Mouse (Mus musculus) forebrain, embryonic 16.5 days (tissue): ENCODE results near the gene Nrxn1. TPM values are rescaled to one million over a fixed set of nuclear protein-coding genes. Genes with fewer than 3 reads are reported as not detected.

Experiments used
- ATAC-seq: fragments of 200-750 bp; cut with Nextera tagmentation; 2 replicates; pipeline ENCODE4 v1.8.0; 2017; ENCODE audit warnings: mild to moderate bottlenecking, moderate library complexity
- H3K27ac ChIP-seq: fragments of 300-500 bp; sonication (generic); 2 replicates; pipeline ENCODE4 v1.5.1; 2014; ENCODE audit warnings: low read length, control low read depth
- H3K27me3 ChIP-seq: fragments of 300-500 bp; sonication (generic); replicated peaks from 2 replicates; pipeline ENCODE4 v1.6.1; 2014; ENCODE audit warnings: low read length; ENCODE audit not compliant: control insufficient read depth, insufficient read depth
- H3K36me3 ChIP-seq: fragments of 300-500 bp; sonication (generic); 2 replicates; pipeline ENCODE4 v1.6.1; 2014; ENCODE audit not compliant: control insufficient read depth, insufficient read depth
- H3K4me1 ChIP-seq: fragments of 300-500 bp; sonication (generic); replicated peaks from 2 replicates; pipeline ENCODE4 v1.6.1; 2014; ENCODE audit warnings: low read length; ENCODE audit not compliant: control insufficient read depth, insufficient read depth
- H3K4me2 ChIP-seq: fragments of 300-500 bp; sonication (generic); 2 replicates; pipeline ENCODE4 v1.6.1; 2014; ENCODE audit warnings: mild to moderate bottlenecking, low read length, control low read depth
- H3K4me3 ChIP-seq: fragments of 300-500 bp; sonication (generic); replicated peaks from 2 replicates; pipeline ENCODE4 v1.5.1; 2014; ENCODE audit warnings: mild to moderate bottlenecking, low read length, control low read depth
- H3K9ac ChIP-seq: fragments of 300-500 bp; sonication (generic); replicated peaks from 2 replicates; pipeline ENCODE4 v1.6.1; 2014; ENCODE audit warnings: low read depth, low read length, control low read depth
- H3K9me3 ChIP-seq: fragments of 300-500 bp; sonication (generic); 2 replicates; pipeline ENCODE4 v1.6.1; 2016; ENCODE audit warnings: low read length; ENCODE audit not compliant: control insufficient read depth
- WGBS: fragments of 180-500 bp; shearing (Covaris S2); extraction: QIAGEN DNeasy Blood & Tissue Kit; methylation state at CpG from one replicate; pipeline ENCODE4 v1.1.7; 2014; 5-methylcytosine and 5-hydroxymethylcytosine counted together
- polyA plus RNA-seq: library from polyadenylated mRNA; unstranded; fragments of >200 nt; fragmentation: Nextera tagmentation; extraction: Ambion mirVana; gene quantifications from 2 replicates; pipeline ENCODE4 v1.2.1, GENCODE M21; 2015

Gene Nrxn1
- polyA plus RNA-seq, 1 experiment from 2014 or later, result 198 TPM

- no peak overlapping the region for H3K4me2 ChIP-seq
- no peaks in the 10 kb centered on the region for H3K4me1 ChIP-seq
- H3K27me3 ChIP-seq, result no peaks in the 10 kb centered on the region
- no peaks in the 10 kb centered on the region for H3K9me3 ChIP-seq
- H3K4me3 ChIP-seq, result no peak overlapping the region
- 57% methylated on average over 1 of the region's 1 CpGs for WGBS
- no peak overlapping the region for H3K27ac ChIP-seq
- no peak overlapping the region for H3K9ac ChIP-seq
- H3K36me3 ChIP-seq, result no peaks in the 10 kb centered on the region
- no peak for ATAC-seq
Observed at GRCm38 (mm10) chr17:90430211-90430610, 662.7 kb downstream of the Nrxn1 start.

GRCm38 (mm10) chr17:90425974-90426373 is 666.9 kb downstream of the Nrxn1 start:
- H3K27ac ChIP-seq, result no peak overlapping the region
- H3K4me1 ChIP-seq, result no peaks in the 10 kb centered on the region
- H3K9ac ChIP-seq, result no peak overlapping the region
- H3K9me3 ChIP-seq, result no peaks in the 10 kb centered on the region
- H3K36me3 ChIP-seq, result no peaks in the 10 kb centered on the region
- H3K27me3 ChIP-seq, result no peaks in the 10 kb centered on the region
- ATAC-seq, result no peak
- H3K4me2 ChIP-seq, result no peak overlapping the region
- H3K4me3 ChIP-seq, result no peak overlapping the region
- WGBS, result 75% methylated on average over 3 of the region's 3 CpGs

GRCm38 (mm10) chr17:90422591-90422990 is 670.3 kb downstream of the Nrxn1 start:
- Histone ChIP-seq H3K27ac (no peak overlapping the region), H3K9ac (no peak overlapping the region), H3K27me3 (no peaks in the 10 kb centered on the region), H3K4me3 (no peak overlapping the region), H3K9me3 (no peaks in the 10 kb centered on the region), H3K4me2 (no peak overlapping the region), H3K4me1 (no peaks in the 10 kb centered on the region), H3K36me3 (no peaks in the 10 kb centered on the region)
- WGBS, result 88% methylated on average over 3 of the region's 3 CpGs
- no peak for ATAC-seq

- Histone ChIP-seq H3K27me3 (no peaks in the 10 kb centered on the region), H3K36me3 (no peaks in the 10 kb centered on the region), H3K4me1 (no peaks in the 10 kb centered on the region), H3K9ac (no peak overlapping the region), H3K9me3 (no peaks in the 10 kb centered on the region), H3K27ac (no peak overlapping the region), H3K4me3 (no peak overlapping the region), H3K4me2 (no peak overlapping the region)
- 85% methylated on average over 2 of the region's 2 CpGs for WGBS
- no peak for ATAC-seq
Observed at GRCm38 (mm10) chr17:90420757-90421156, 672.1 kb downstream of the Nrxn1 start.

GRCm38 (mm10) chr17:90419615-90420014 is 673.3 kb downstream of the Nrxn1 start:
- H3K27me3 ChIP-seq, result no peaks in the 10 kb centered on the region
- ATAC-seq, result no peak
- WGBS, result 49% methylated on average over 1 of the region's 1 CpGs
- H3K9me3 ChIP-seq, result no peaks in the 10 kb centered on the region
- no peak overlapping the region for H3K9ac ChIP-seq
- no peak overlapping the region for H3K4me2 ChIP-seq
- H3K4me1 ChIP-seq, result no peaks in the 10 kb centered on the region
- H3K36me3 ChIP-seq, result no peaks in the 10 kb centered on the region
- no peak overlapping the region for H3K4me3 ChIP-seq
- H3K27ac ChIP-seq, result no peak overlapping the region

- no peak overlapping the region for H3K9ac ChIP-seq
- H3K4me1 ChIP-seq, result no peaks in the 10 kb centered on the region; the same call in 1 of the 2 replicates
- H3K4me2 ChIP-seq, result no peak overlapping the region
- no peaks in the 10 kb centered on the region for H3K27me3 ChIP-seq
- ATAC-seq, result no peak
- no peaks in the 10 kb centered on the region for H3K9me3 ChIP-seq
- no peaks in the 10 kb centered on the region for H3K36me3 ChIP-seq
- H3K27ac ChIP-seq, result no peak overlapping the region
- H3K4me3 ChIP-seq, result no peak overlapping the region
Observed at GRCm38 (mm10) chr17:90396357-90396756, 696.5 kb downstream of the Nrxn1 start.

- Histone ChIP-seq H3K27ac (no peak overlapping the region), H3K4me1 (peaks cover 8% of the 10 kb centered on the region), H3K4me2 (no peak overlapping the region), H3K9ac (no peak overlapping the region), H3K27me3 (no peaks in the 10 kb centered on the region), H3K4me3 (no peak overlapping the region), H3K36me3 (no peaks in the 10 kb centered on the region), H3K9me3 (no peaks in the 10 kb centered on the region)
- 95% methylated on average over 6 of the region's 6 CpGs for WGBS
- ATAC-seq, result no peak
Observed at GRCm38 (mm10) chr17:90394606-90395005, 698.3 kb downstream of the Nrxn1 start.

GRCm38 (mm10) chr17:90392751-90393150 is 700.1 kb downstream of the Nrxn1 start:
- WGBS, result 88% methylated on average over 1 of the region's 1 CpGs
- no peak overlapping the region for H3K9ac ChIP-seq
- H3K36me3 ChIP-seq, result no peaks in the 10 kb centered on the region
- peaks cover 8% of the 10 kb centered on the region for H3K4me1 ChIP-seq
- H3K4me3 ChIP-seq, result no peak overlapping the region
- no peaks in the 10 kb centered on the region for H3K9me3 ChIP-seq
- no peak overlapping the region for H3K27ac ChIP-seq
- H3K4me2 ChIP-seq, result no peak overlapping the region
- no peaks in the 10 kb centered on the region for H3K27me3 ChIP-seq
- ATAC-seq, result no peak

- Histone ChIP-seq H3K36me3 (no peaks in the 10 kb centered on the region), H3K4me3 (no peak overlapping the region), H3K4me1 (peaks cover 8% of the 10 kb centered on the region), H3K9me3 (no peaks in the 10 kb centered on the region), H3K9ac (no peak overlapping the region), H3K4me2 (no peak overlapping the region; the same call in 1 of the 2 replicates), H3K27ac (no peak overlapping the region), H3K27me3 (no peaks in the 10 kb centered on the region)
- ATAC-seq, result peak; percentile 86
- 5% methylated on average over 7 of the region's 7 CpGs for WGBS
Observed at GRCm38 (mm10) chr17:90390316-90391212, 702.3 kb downstream of the Nrxn1 start.
